Comparison of ENCODE assay signal across 21 mouse cellular contexts in the genomic region with DNA sequence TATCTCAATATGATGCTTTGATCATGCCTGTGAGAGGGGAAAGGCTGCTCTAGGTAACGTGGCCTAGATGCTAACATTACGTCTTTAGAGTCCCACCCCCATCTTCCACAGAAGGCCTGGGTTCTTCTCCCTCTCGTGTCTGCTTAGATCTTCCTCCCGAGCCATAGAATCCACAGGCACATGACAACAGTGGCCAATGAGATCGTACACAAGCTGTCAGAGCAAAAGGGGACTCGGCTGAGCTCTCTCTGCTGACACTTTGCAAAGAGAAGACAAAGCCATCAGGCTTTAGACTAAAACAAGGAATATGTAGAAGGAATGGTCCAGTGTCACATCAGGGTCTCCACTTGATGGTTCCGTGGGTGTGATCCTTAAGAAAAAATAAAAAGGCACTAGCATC.
DNase-seq lines count a peak whose midpoint lies in the region; ATAC-seq and TF ChIP-seq lines count a peak whose summit lies in the region.
"Had no signal": no experiment of that assay in that cellular context is flagged by ENCODE, and none has a peak within 500 bp of the region (broad histone marks: within the 10 kb centered on the region; RNA-seq: fewer than 3 reads in every experiment).

No protein-coding gene starts in this region.

- no peak overlapping the region for H3K27ac ChIP-seq in forebrain, embryonic 15.5 days (replicated peaks)
- H3K27ac ChIP-seq in forebrain, embryonic 12.5 days, result no peak overlapping the region
- 0 out of 2 replicates have a peak overlapping the region, but pooled peaks have one; percentile 22 for H3K27ac ChIP-seq in lung, embryonic 15.5 days
- no peak overlapping the region for H3K27ac ChIP-seq in lung, postnatal 0 days (ENCODE audit: low read length)
- no peak overlapping the region for H3K27ac ChIP-seq in testis, adult 2 months (ENCODE audit: control insufficient read depth, insufficient read depth, low read depth, low read length)
- H3K27ac ChIP-seq: embryonic facial prominence, embryonic 10.5 days; embryonic facial prominence, embryonic 12.5 days had no signal

- 0 out of 2 replicates have a peak, but pooled peaks cover 3% of the 10 kb centered on the region for H3K4me1 ChIP-seq in forebrain, embryonic 15.5 days
- H3K4me1 ChIP-seq in forebrain, embryonic 12.5 days, result no peaks in the 10 kb centered on the region; the same call in 1 of the 2 replicates
- H3K4me1 ChIP-seq in lung, embryonic 15.5 days, result peaks cover 16% of the 10 kb centered on the region
- no peaks in the 10 kb centered on the region for H3K4me1 ChIP-seq in lung, postnatal 0 days (ENCODE audit: insufficient read depth, low read depth, low read length)
- H3K4me1 ChIP-seq in testis, adult 2 months (ENCODE audit: control insufficient read depth, insufficient read depth, low read length), result peaks cover 7% of the 10 kb centered on the region
- H3K4me1 ChIP-seq: embryonic facial prominence, embryonic 10.5 days; embryonic facial prominence, embryonic 12.5 days had no signal

- no peak for TF ChIP-seq EP300 in lung, postnatal 0 days (IDR thresholded peaks at IDR 0.05)

- H3K36me3 ChIP-seq in forebrain, embryonic 15.5 days, result no peaks in the 10 kb centered on the region
- no peaks in the 10 kb centered on the region for H3K36me3 ChIP-seq in forebrain, embryonic 12.5 days (replicated peaks)
- no peaks in the 10 kb centered on the region for H3K36me3 ChIP-seq in lung, embryonic 15.5 days
- H3K36me3 ChIP-seq in lung, postnatal 0 days (ENCODE audit: insufficient read depth, low read length), result no peaks in the 10 kb centered on the region
- no peaks in the 10 kb centered on the region for H3K36me3 ChIP-seq in testis, adult 2 months (ENCODE audit: control insufficient read depth, insufficient read depth, low read length)
- H3K36me3 ChIP-seq: embryonic facial prominence, embryonic 10.5 days; embryonic facial prominence, embryonic 12.5 days; G1E had no signal

- H3K9me3 ChIP-seq in forebrain, embryonic 15.5 days, result no peaks in the 10 kb centered on the region
- no peaks in the 10 kb centered on the region for H3K9me3 ChIP-seq in forebrain, embryonic 12.5 days
- H3K9me3 ChIP-seq in lung, embryonic 15.5 days, result no peaks in the 10 kb centered on the region
- H3K9me3 ChIP-seq in lung, postnatal 0 days (ENCODE audit: low read length), result no peaks in the 10 kb centered on the region
- H3K9me3 ChIP-seq: embryonic facial prominence, embryonic 10.5 days; embryonic facial prominence, embryonic 12.5 days had no signal

- no peak for TF ChIP-seq POLR2A in testis, adult 2 months (IDR thresholded peaks at IDR 0.05; ENCODE audit: control insufficient read depth, low read depth, low read length)

- H3K4me2 ChIP-seq in forebrain, embryonic 15.5 days (replicated peaks), result no peak overlapping the region
- no peak overlapping the region for H3K4me2 ChIP-seq in forebrain, embryonic 12.5 days
- no peak overlapping the region for H3K4me2 ChIP-seq in lung, embryonic 15.5 days
- no peak overlapping the region for H3K4me2 ChIP-seq in lung, postnatal 0 days (replicated peaks; ENCODE audit: low read depth, low read length)
- H3K4me2 ChIP-seq: embryonic facial prominence, embryonic 12.5 days had no signal

- H3K27me3 ChIP-seq in forebrain, embryonic 15.5 days, result no peaks in the 10 kb centered on the region
- H3K27me3 ChIP-seq in forebrain, embryonic 12.5 days, result no peaks in the 10 kb centered on the region
- no peaks in the 10 kb centered on the region for H3K27me3 ChIP-seq in lung, embryonic 15.5 days
- H3K27me3 ChIP-seq in lung, postnatal 0 days (replicated peaks; ENCODE audit: insufficient read depth, low read length), result no peaks in the 10 kb centered on the region
- H3K27me3 ChIP-seq in testis, adult 2 months (ENCODE audit: control insufficient read depth, insufficient read depth, low read length), result no peaks in the 10 kb centered on the region
- H3K27me3 ChIP-seq: CH12.LX; embryonic facial prominence, embryonic 12.5 days had no signal

- no peak overlapping the region for H3K4me3 ChIP-seq in forebrain, embryonic 15.5 days
- no peak overlapping the region for H3K4me3 ChIP-seq in forebrain, embryonic 12.5 days (replicated peaks)
- no peak overlapping the region for H3K4me3 ChIP-seq in lung, embryonic 15.5 days
- no peak overlapping the region for H3K4me3 ChIP-seq in lung, postnatal 0 days (ENCODE audit: low read depth, low read length)
- H3K4me3 ChIP-seq in testis, adult 2 months (ENCODE audit: control insufficient read depth, low read depth, low read length), result peak overlapping the region; percentile 84
- H3K4me3 ChIP-seq: embryonic facial prominence, embryonic 10.5 days; embryonic facial prominence, embryonic 12.5 days had no signal

- no peak for DNase-seq in lung, postnatal 0 days (ENCODE audit: low spot score)
- DNase-seq in testis, postnatal 10 days (ENCODE audit: low spot score), result no peak
- DNase-seq: adrenal gland, adult 8-10 months; adrenal gland, postnatal 14 days; adrenal gland, postnatal 36 days; B cell, adult 2 months; cerebellum, adult 11-12 months; cerebellum, adult 2 months; cerebellum, adult 9-10 months; cerebellum, postnatal 10 days; cerebellum, postnatal 25 days; forebrain, postnatal 0 days had no signal

- H3K9ac ChIP-seq in forebrain, embryonic 15.5 days (replicated peaks), result no peak overlapping the region
- H3K9ac ChIP-seq in forebrain, embryonic 12.5 days, result no peak overlapping the region
- no peak overlapping the region for H3K9ac ChIP-seq in lung, embryonic 15.5 days
- no peak overlapping the region for H3K9ac ChIP-seq in lung, postnatal 0 days (replicated peaks; ENCODE audit: low read depth)
- H3K9ac ChIP-seq: embryonic facial prominence, embryonic 12.5 days; forebrain, postnatal 0 days had no signal

- TF ChIP-seq CTCF in lung, postnatal 0 days (IDR thresholded peaks at IDR 0.05), result no peak
- TF ChIP-seq CTCF in testis, adult 2 months (IDR thresholded peaks at IDR 0.05; ENCODE audit: control insufficient read depth, insufficient read depth, insufficient replicate concordance, low read depth, low read length), result no peak

- ATAC-seq in forebrain, embryonic 15.5 days (replicated peaks), result 0 out of 2 replicates have a peak, but pooled peaks have one; percentile 19
- ATAC-seq in forebrain, embryonic 12.5 days (ENCODE audit: low FRiP score), result no peak
- peak; percentile 47; the same call in 1 of the 2 replicates for ATAC-seq in lung, embryonic 15.5 days (ENCODE audit: borderline replicate concordance, extremely low read depth, low FRiP score, low TSS enrichment)
- ATAC-seq in lung, postnatal 0 days, result no peak
- ATAC-seq: CD4-positive, CD25-positive, alpha-beta regulatory T cell, adult 4 months; forebrain, postnatal 0 days had no signal

- WGBS in forebrain, embryonic 15.5 days, result 80% methylated on average over 7 of the region's 7 CpGs
- 86% methylated on average over 7 of the region's 7 CpGs for WGBS in forebrain, embryonic 12.5 days
- 52% methylated on average over 7 of the region's 7 CpGs for WGBS in lung, embryonic 15.5 days
- 61% methylated on average over 7 of the region's 7 CpGs for WGBS in lung, postnatal 0 days

Comparison
In these comparisons a context has a peak if more than half of its experiments do, and no peak if none do; other contexts are left out.
1. ATAC-seq: peak in forebrain, embryonic 15.5 days (single experiment) and lung, embryonic 15.5 days (single experiment); none in forebrain, embryonic 12.5 days (single experiment) and lung, postnatal 0 days (single experiment).